Mouse (Mus musculus): ENCODE data around the gene Usp10.

DNA sequence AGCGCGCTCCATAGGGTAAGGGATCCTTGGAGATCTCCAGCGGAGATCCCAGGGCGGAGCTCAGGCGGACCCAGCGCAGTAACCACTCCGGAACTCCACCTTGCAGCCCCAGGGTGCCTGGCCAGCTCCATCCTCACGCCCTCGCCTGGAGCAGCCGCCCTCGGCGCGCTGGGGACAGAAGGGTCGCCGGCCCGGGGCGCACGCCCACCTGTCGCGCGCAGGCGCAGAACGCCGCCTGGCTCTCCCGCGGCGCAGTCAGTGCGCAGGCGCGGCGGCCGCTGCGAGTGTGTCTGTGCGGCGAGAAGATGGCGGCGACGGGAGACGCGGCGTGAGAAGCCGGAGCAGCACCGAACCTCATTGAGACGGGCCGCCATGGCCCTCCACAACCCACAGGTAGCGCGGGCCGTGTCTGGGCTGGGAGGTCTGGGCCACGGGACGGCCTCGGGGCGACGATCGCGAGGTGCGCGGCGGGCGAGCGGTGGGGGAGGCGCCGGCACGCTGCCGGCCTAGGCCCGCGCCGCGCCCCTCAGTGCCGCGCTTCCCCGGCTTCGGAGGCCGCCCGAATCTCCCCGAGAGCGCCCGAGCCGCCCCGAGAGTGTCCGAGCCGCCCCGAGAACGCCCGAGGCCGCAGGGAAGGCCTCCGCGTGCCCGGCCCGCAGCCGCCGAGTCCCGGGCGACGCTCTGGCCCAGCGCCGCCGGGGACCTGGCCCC, 542 bp downstream of the Usp10 start, which contains the start of gene Gm20388:
- TF ChIP-seq CTCF (IDR thresholded peaks at IDR 0.05; ENCODE audit: low read depth), result no peak
- TF ChIP-seq EP300 (IDR thresholded peaks at IDR 0.05; ENCODE audit: low read depth), result no peak
